Mouse (Mus musculus): Measurements from ENCODE around the gene Ptpn11. TPM values are rescaled to one million over a fixed set of nuclear protein-coding genes. Genes with fewer than 3 reads are reported as not detected.
"Not testable (repeated sequence)": the region's sequence is repeated elsewhere in the genome, so short reads cannot be mapped to it uniquely, and the experiment has no call there.

Ptpn11 gene
- polyA plus RNA-seq, 1 experiment = 17.3 TPM

GRCm38 (mm10) chr5:121229182-121229581, 38.0 kb upstream of the Ptpn11 start:
- Histone ChIP-seq H3K36me3 (ENCODE audit: control insufficient read depth, insufficient read depth, low read length) (no peaks in the 10 kb centered on the region), H3K4me1 (ENCODE audit: control insufficient read depth, insufficient read depth, insufficient read length) (no peaks in the 10 kb centered on the region; the same call in 1 of the 2 replicates), H3K27me3 (ENCODE audit: control insufficient read depth, insufficient read depth, low read length) (no peaks in the 10 kb centered on the region), H3K27ac (ENCODE audit: insufficient read depth, low read length) (no peak overlapping the region), H3K4me3 (ENCODE audit: extremely low read depth, insufficient read depth, insufficient read length) (no peak overlapping the region)
- no peak for DNase-seq (ENCODE audit: low read depth in 1 of 2, low spot score in 2 of 2)
- no peak for TF ChIP-seq CTCF (IDR thresholded peaks at IDR 0.05; ENCODE audit: extremely low read depth, insufficient read depth, insufficient read length, insufficient replicate concordance)
- no peak for TF ChIP-seq POLR2A (IDR thresholded peaks at IDR 0.05; ENCODE audit: low read depth, low read length)
- WGBS = 79% methylated on average over 2 of the region's 2 CpGs

GRCm38 (mm10) chr5:121227330-121227729, 36.1 kb upstream of the Ptpn11 start:
- not testable (repeated sequence) for H3K36me3 ChIP-seq (ENCODE audit: control insufficient read depth, insufficient read depth, low read length); H3K4me3 ChIP-seq (ENCODE audit: extremely low read depth, insufficient read depth, insufficient read length); DNase-seq (ENCODE audit: low read depth in 1 of 2, low spot score in 2 of 2); H3K4me1 ChIP-seq (ENCODE audit: control insufficient read depth, insufficient read depth, insufficient read length); H3K27ac ChIP-seq (ENCODE audit: insufficient read depth, low read length); H3K27me3 ChIP-seq (ENCODE audit: control insufficient read depth, insufficient read depth, low read length)
- WGBS = 82% methylated on average over 1 of the region's 1 CpGs

- Histone ChIP-seq H3K27ac (ENCODE audit: insufficient read depth, low read length) (no peak overlapping the region), H3K36me3 (ENCODE audit: control insufficient read depth, insufficient read depth, low read length) (no peaks in the 10 kb centered on the region), H3K4me1 (ENCODE audit: control insufficient read depth, insufficient read depth, insufficient read length) (no peaks in the 10 kb centered on the region; the same call in 1 of the 2 replicates), H3K27me3 (ENCODE audit: control insufficient read depth, insufficient read depth, low read length) (no peaks in the 10 kb centered on the region), H3K4me3 (ENCODE audit: extremely low read depth, insufficient read depth, insufficient read length) (no peak overlapping the region)
- DNase-seq (ENCODE audit: low read depth in 1 of 2, low spot score in 2 of 2) = no peak
- no peak for TF ChIP-seq CTCF (IDR thresholded peaks at IDR 0.05; ENCODE audit: extremely low read depth, insufficient read depth, insufficient read length, insufficient replicate concordance)
- TF ChIP-seq POLR2A (IDR thresholded peaks at IDR 0.05; ENCODE audit: low read depth, low read length) = no peak
- WGBS = 81% methylated on average over 4 of the region's 4 CpGs
Measured at GRCm38 (mm10) chr5:121226845-121227244, 35.6 kb upstream of the Ptpn11 start.

- DNase-seq (ENCODE audit: low read depth in 1 of 2, low spot score in 2 of 2) = no peak
- Histone ChIP-seq H3K4me3 (ENCODE audit: extremely low read depth, insufficient read depth, insufficient read length) (no peak overlapping the region), H3K27me3 (ENCODE audit: control insufficient read depth, insufficient read depth, low read length) (no peaks in the 10 kb centered on the region), H3K4me1 (ENCODE audit: control insufficient read depth, insufficient read depth, insufficient read length) (no peaks in the 10 kb centered on the region; the same call in 1 of the 2 replicates), H3K36me3 (ENCODE audit: control insufficient read depth, insufficient read depth, low read length) (no peaks in the 10 kb centered on the region), H3K27ac (ENCODE audit: insufficient read depth, low read length) (no peak overlapping the region)
- 85% methylated on average over 3 of the region's 3 CpGs for WGBS
- TF ChIP-seq CTCF (IDR thresholded peaks at IDR 0.05; ENCODE audit: extremely low read depth, insufficient read depth, insufficient read length, insufficient replicate concordance) = no peak
- TF ChIP-seq POLR2A (IDR thresholded peaks at IDR 0.05; ENCODE audit: low read depth, low read length) = no peak
Measured at GRCm38 (mm10) chr5:121226406-121226805, 35.2 kb upstream of the Ptpn11 start.

GRCm38 (mm10) chr5:121225854-121226253, 34.7 kb upstream of the Ptpn11 start:
- H3K27ac ChIP-seq (ENCODE audit: insufficient read depth, low read length) = no peak overlapping the region
- H3K4me1 ChIP-seq (ENCODE audit: control insufficient read depth, insufficient read depth, insufficient read length) = peaks cover 2% of the 10 kb centered on the region; the same call in 1 of the 2 replicates
- no peak overlapping the region for H3K4me3 ChIP-seq (ENCODE audit: extremely low read depth, insufficient read depth, insufficient read length)
- 85% methylated on average over 2 of the region's 2 CpGs for WGBS
- no peak for DNase-seq (ENCODE audit: low read depth in 1 of 2, low spot score in 2 of 2)
- H3K27me3 ChIP-seq (ENCODE audit: control insufficient read depth, insufficient read depth, low read length) = no peaks in the 10 kb centered on the region
- TF ChIP-seq CTCF (IDR thresholded peaks at IDR 0.05; ENCODE audit: extremely low read depth, insufficient read depth, insufficient read length, insufficient replicate concordance) (no peak), POLR2A (IDR thresholded peaks at IDR 0.05; ENCODE audit: low read depth, low read length) (no peak)
- no peaks in the 10 kb centered on the region for H3K36me3 ChIP-seq (ENCODE audit: control insufficient read depth, insufficient read depth, low read length)

- Histone ChIP-seq H3K4me3 (ENCODE audit: extremely low read depth, insufficient read depth, insufficient read length) (no peak overlapping the region), H3K36me3 (ENCODE audit: control insufficient read depth, insufficient read depth, low read length) (no peaks in the 10 kb centered on the region), H3K27ac (ENCODE audit: insufficient read depth, low read length) (no peak overlapping the region), H3K4me1 (ENCODE audit: control insufficient read depth, insufficient read depth, insufficient read length) (peaks cover 2% of the 10 kb centered on the region; the same call in 1 of the 2 replicates), H3K27me3 (ENCODE audit: control insufficient read depth, insufficient read depth, low read length) (no peaks in the 10 kb centered on the region)
- TF ChIP-seq CTCF (IDR thresholded peaks at IDR 0.05; ENCODE audit: extremely low read depth, insufficient read depth, insufficient read length, insufficient replicate concordance) (no peak), POLR2A (IDR thresholded peaks at IDR 0.05; ENCODE audit: low read depth, low read length) (no peak)
- no peak for DNase-seq (ENCODE audit: low read depth in 1 of 2, low spot score in 2 of 2)
- 65% methylated on average over 3 of the region's 3 CpGs for WGBS
Measured at GRCm38 (mm10) chr5:121224856-121225255, 33.7 kb upstream of the Ptpn11 start.

- DNase-seq (ENCODE audit: low read depth in 1 of 2, low spot score in 2 of 2); H3K27ac ChIP-seq (ENCODE audit: insufficient read depth, low read length); H3K36me3 ChIP-seq (ENCODE audit: control insufficient read depth, insufficient read depth, low read length); H3K27me3 ChIP-seq (ENCODE audit: control insufficient read depth, insufficient read depth, low read length); H3K4me3 ChIP-seq (ENCODE audit: extremely low read depth, insufficient read depth, insufficient read length); H3K4me1 ChIP-seq (ENCODE audit: control insufficient read depth, insufficient read depth, insufficient read length): not testable (repeated sequence)
- 79% methylated on average over 4 of the region's 4 CpGs for WGBS
Measured at GRCm38 (mm10) chr5:121224020-121224419, 32.8 kb upstream of the Ptpn11 start.

Measured in spleen, adult 2 months (tissue).